Mouse (Mus musculus): ENCODE data around the gene Slc7a8. TPM values are rescaled to one million over a fixed set of nuclear protein-coding genes. Genes with fewer than 3 reads are reported as not detected.

Gene Slc7a8
- polyA plus RNA-seq, 1 experiment from 2014 or later, result 7.4 TPM

- ATAC-seq (ENCODE audit: low read depth) (no peak), DNase-seq (ENCODE audit: low spot score) (no peak)
- Histone ChIP-seq H3K9me3 (ENCODE audit: control insufficient read depth, low read length) (no peaks in the 10 kb centered on the region), H3K4me1 (ENCODE audit: control insufficient read depth, insufficient read depth, low read length) (peaks cover 6% of the 10 kb centered on the region; the same call in 1 of the 2 replicates), H3K4me2 (ENCODE audit: low read depth, low read length) (no peak overlapping the region), H3K36me3 (ENCODE audit: control insufficient read depth, insufficient read depth, low read length) (no peaks in the 10 kb centered on the region), H3K4me3 (ENCODE audit: low read depth, low read length) (no peak overlapping the region), H3K9ac (ENCODE audit: low read depth, low read length) (no peak overlapping the region), H3K27me3 (replicated peaks; ENCODE audit: control insufficient read depth, insufficient read depth, low read length) (peaks cover 7% of the 10 kb centered on the region; the same call in 1 of the 2 replicates), H3K27ac (replicated peaks; ENCODE audit: low read depth, low read length) (no peak overlapping the region)
- WGBS, result 50% methylated on average over 4 of the region's 4 CpGs
Measured at GRCm38 (mm10) chr14:54787226-54787625, 5.5 kb upstream of the Slc7a8 start.

- Histone ChIP-seq H3K27ac (replicated peaks; ENCODE audit: low read depth, low read length) (no peak overlapping the region), H3K4me3 (ENCODE audit: low read depth, low read length) (no peak overlapping the region), H3K4me1 (ENCODE audit: control insufficient read depth, insufficient read depth, low read length) (peaks cover 6% of the 10 kb centered on the region; the same call in 1 of the 2 replicates), H3K27me3 (replicated peaks; ENCODE audit: control insufficient read depth, insufficient read depth, low read length) (peaks cover 13% of the 10 kb centered on the region; the same call in 1 of the 2 replicates), H3K9ac (ENCODE audit: low read depth, low read length) (no peak overlapping the region), H3K9me3 (ENCODE audit: control insufficient read depth, low read length) (no peaks in the 10 kb centered on the region), H3K4me2 (ENCODE audit: low read depth, low read length) (0 out of 2 replicates have a peak overlapping the region, but pooled peaks have one; percentile 6), H3K36me3 (ENCODE audit: control insufficient read depth, insufficient read depth, low read length) (no peaks in the 10 kb centered on the region)
- ATAC-seq (ENCODE audit: low read depth) (no peak), DNase-seq (ENCODE audit: low spot score) (peak; percentile 58)
- 41% methylated on average over 10 of the region's 10 CpGs for WGBS
Measured at GRCm38 (mm10) chr14:54786489-54786888, 4.7 kb upstream of the Slc7a8 start.

- DNase-seq (ENCODE audit: low spot score), result peak; percentile 47
- ATAC-seq (ENCODE audit: low read depth), result no peak
- H3K36me3 ChIP-seq (ENCODE audit: control insufficient read depth, insufficient read depth, low read length), result no peaks in the 10 kb centered on the region
- peaks cover 15% of the 10 kb centered on the region; the same call in 1 of the 2 replicates for H3K27me3 ChIP-seq (replicated peaks; ENCODE audit: control insufficient read depth, insufficient read depth, low read length)
- no peak overlapping the region for H3K9ac ChIP-seq (ENCODE audit: low read depth, low read length)
- H3K27ac ChIP-seq (replicated peaks; ENCODE audit: low read depth, low read length), result no peak overlapping the region
- H3K4me3 ChIP-seq (ENCODE audit: low read depth, low read length), result no peak overlapping the region
- no peak overlapping the region for H3K4me2 ChIP-seq (ENCODE audit: low read depth, low read length)
- H3K4me1 ChIP-seq (ENCODE audit: control insufficient read depth, insufficient read depth, low read length), result peaks cover 6% of the 10 kb centered on the region; the same call in 1 of the 2 replicates
- 52% methylated on average over 4 of the region's 4 CpGs for WGBS
- H3K9me3 ChIP-seq (ENCODE audit: control insufficient read depth, low read length), result no peaks in the 10 kb centered on the region
Measured at GRCm38 (mm10) chr14:54785898-54786297, 4.2 kb upstream of the Slc7a8 start.

GRCm38 (mm10) chr14:54782971-54783370 lies 1.2 kb upstream of the Slc7a8 start:
- DNase-seq (ENCODE audit: low spot score) (no peak), ATAC-seq (ENCODE audit: low read depth) (no peak)

GRCm38 (mm10) chr14:54780836-54781609 lies 723 bp downstream of the Slc7a8 start:
- Histone ChIP-seq H3K4me3 (ENCODE audit: low read depth, low read length) (peak overlapping the region; percentile 45), H3K9me3 (ENCODE audit: control insufficient read depth, low read length) (no peaks in the 10 kb centered on the region), H3K4me2 (ENCODE audit: low read depth, low read length) (peak overlapping the region; percentile 84), H3K27me3 (replicated peaks; ENCODE audit: control insufficient read depth, insufficient read depth, low read length) (peaks cover 30% of the 10 kb centered on the region), H3K36me3 (ENCODE audit: control insufficient read depth, insufficient read depth, low read length) (no peaks in the 10 kb centered on the region), H3K9ac (ENCODE audit: low read depth, low read length) (peak overlapping the region; percentile 46), H3K4me1 (ENCODE audit: control insufficient read depth, insufficient read depth, low read length) (no peaks in the 10 kb centered on the region), H3K27ac (replicated peaks; ENCODE audit: low read depth, low read length) (no peak overlapping the region)
- no peak for DNase-seq (ENCODE audit: low spot score)
- WGBS, result 3% methylated on average over 32 of the region's 35 CpGs
- peak; percentile 74; the same call in 1 of the 2 replicates for ATAC-seq (ENCODE audit: low read depth)

More at GRCm38 (mm10) chr14:54782971-54783370, 1.2 kb upstream of the Slc7a8 start:
- Histone ChIP-seq H3K4me3 (ENCODE audit: low read depth, low read length) (no peak overlapping the region), H3K27ac (replicated peaks; ENCODE audit: low read depth, low read length) (no peak overlapping the region), H3K36me3 (ENCODE audit: control insufficient read depth, insufficient read depth, low read length) (no peaks in the 10 kb centered on the region), H3K4me2 (ENCODE audit: low read depth, low read length) (no peak overlapping the region), H3K27me3 (replicated peaks; ENCODE audit: control insufficient read depth, insufficient read depth, low read length) (peaks cover 30% of the 10 kb centered on the region), H3K9ac (ENCODE audit: low read depth, low read length) (no peak overlapping the region), H3K4me1 (ENCODE audit: control insufficient read depth, insufficient read depth, low read length) (peaks cover 6% of the 10 kb centered on the region; the same call in 1 of the 2 replicates), H3K9me3 (ENCODE audit: control insufficient read depth, low read length) (no peaks in the 10 kb centered on the region)
- 92% methylated on average over 6 of the region's 6 CpGs for WGBS

- DNase-seq (ENCODE audit: low spot score) (no peak), ATAC-seq (ENCODE audit: low read depth) (no peak)
- peaks cover 30% of the 10 kb centered on the region for H3K27me3 ChIP-seq (replicated peaks; ENCODE audit: control insufficient read depth, insufficient read depth, low read length)
- H3K27ac ChIP-seq (replicated peaks; ENCODE audit: low read depth, low read length), result no peak overlapping the region
- no peaks in the 10 kb centered on the region for H3K9me3 ChIP-seq (ENCODE audit: control insufficient read depth, low read length)
- H3K4me1 ChIP-seq (ENCODE audit: control insufficient read depth, insufficient read depth, low read length), result no peaks in the 10 kb centered on the region
- H3K9ac ChIP-seq (ENCODE audit: low read depth, low read length), result no peak overlapping the region
- 0 out of 2 replicates have a peak overlapping the region, but pooled peaks have one; percentile 0 for H3K4me3 ChIP-seq (ENCODE audit: low read depth, low read length)
- 0 out of 2 replicates have a peak overlapping the region, but pooled peaks have one; percentile 10 for H3K4me2 ChIP-seq (ENCODE audit: low read depth, low read length)
- WGBS, result 77% methylated on average over 9 of the region's 9 CpGs
- no peaks in the 10 kb centered on the region for H3K36me3 ChIP-seq (ENCODE audit: control insufficient read depth, insufficient read depth, low read length)
Measured at GRCm38 (mm10) chr14:54780084-54780483, 1.7 kb downstream of the Slc7a8 start.

- H3K4me3 ChIP-seq (ENCODE audit: low read depth, low read length), result no peak overlapping the region
- H3K4me2 ChIP-seq (ENCODE audit: low read depth, low read length), result no peak overlapping the region
- no peak overlapping the region for H3K9ac ChIP-seq (ENCODE audit: low read depth, low read length)
- WGBS, result 83% methylated on average over 4 of the region's 4 CpGs
- H3K9me3 ChIP-seq (ENCODE audit: control insufficient read depth, low read length), result no peaks in the 10 kb centered on the region
- ATAC-seq (ENCODE audit: low read depth) (no peak), DNase-seq (ENCODE audit: low spot score) (no peak)
- no peaks in the 10 kb centered on the region for H3K36me3 ChIP-seq (ENCODE audit: control insufficient read depth, insufficient read depth, low read length)
- H3K27me3 ChIP-seq (replicated peaks; ENCODE audit: control insufficient read depth, insufficient read depth, low read length), result peaks cover 30% of the 10 kb centered on the region
- no peak overlapping the region for H3K27ac ChIP-seq (replicated peaks; ENCODE audit: low read depth, low read length)
- no peaks in the 10 kb centered on the region for H3K4me1 ChIP-seq (ENCODE audit: control insufficient read depth, insufficient read depth, low read length)
Measured at GRCm38 (mm10) chr14:54777893-54778292, 3.9 kb downstream of the Slc7a8 start.

GRCm38 (mm10) chr14:54776768-54777167 lies 5.0 kb downstream of the Slc7a8 start:
- Histone ChIP-seq H3K4me2 (ENCODE audit: low read depth, low read length) (no peak overlapping the region), H3K4me3 (ENCODE audit: low read depth, low read length) (no peak overlapping the region), H3K9ac (ENCODE audit: low read depth, low read length) (no peak overlapping the region), H3K27me3 (replicated peaks; ENCODE audit: control insufficient read depth, insufficient read depth, low read length) (peaks cover 18% of the 10 kb centered on the region), H3K27ac (replicated peaks; ENCODE audit: low read depth, low read length) (no peak overlapping the region), H3K9me3 (ENCODE audit: control insufficient read depth, low read length) (no peaks in the 10 kb centered on the region), H3K4me1 (ENCODE audit: control insufficient read depth, insufficient read depth, low read length) (no peaks in the 10 kb centered on the region), H3K36me3 (ENCODE audit: control insufficient read depth, insufficient read depth, low read length) (no peaks in the 10 kb centered on the region)
- ATAC-seq (ENCODE audit: low read depth) (no peak), DNase-seq (ENCODE audit: low spot score) (no peak)
- 89% methylated on average over 5 of the region's 5 CpGs for WGBS
